In genomic region chr2:23092216-23092615, GRCm38 (mm10) we compare ENCODE assay signal across 9 mouse cellular contexts. TPM values are rescaled to one million over a fixed set of nuclear protein-coding genes. Genes with fewer than 3 reads are reported as not detected.
A peak's percentile ranks its signal among the peaks of the same experiment; 100 is the strongest.
DNase-seq lines count a peak whose midpoint lies in the region; ATAC-seq lines count a peak whose summit lies in the region.
"Had no signal": no experiment of that assay in that cellular context is flagged by ENCODE, and none has a peak within 500 bp of the region (broad histone marks: within the 10 kb centered on the region; RNA-seq: fewer than 3 reads in every experiment).

No protein-coding gene starts in this region.

- WGBS in hindbrain, embryonic 10.5 days = 60% methylated on average over 5 of the region's 5 CpGs
- WGBS in hindbrain, embryonic 13.5 days = 60% methylated on average over 5 of the region's 5 CpGs
- WGBS in embryonic facial prominence, embryonic 14.5 days = 61% methylated on average over 5 of the region's 5 CpGs

- H3K4me1 ChIP-seq in hindbrain, embryonic 10.5 days (replicated peaks) = no peaks in the 10 kb centered on the region
- no peaks in the 10 kb centered on the region for H3K4me1 ChIP-seq in hindbrain, embryonic 13.5 days (replicated peaks)
- no peaks in the 10 kb centered on the region for H3K4me1 ChIP-seq in embryonic facial prominence, embryonic 14.5 days (ENCODE audit: control insufficient read depth, insufficient read depth, low read length)
- H3K4me1 ChIP-seq: lung, embryonic 15.5 days had no signal

- no peak for ATAC-seq in hindbrain, embryonic 13.5 days (ENCODE audit: low FRiP score)
- ATAC-seq in embryonic facial prominence, embryonic 14.5 days (ENCODE audit: low read depth) = no peak

- no peak overlapping the region for H3K4me3 ChIP-seq in hindbrain, embryonic 10.5 days
- H3K4me3 ChIP-seq in hindbrain, embryonic 13.5 days = no peak overlapping the region
- no peak overlapping the region for H3K4me3 ChIP-seq in embryonic facial prominence, embryonic 14.5 days (ENCODE audit: low read depth, low read length)
- H3K4me3 ChIP-seq: lung, embryonic 15.5 days had no signal

- H3K36me3 ChIP-seq in hindbrain, embryonic 10.5 days = peaks cover 87% of the 10 kb centered on the region
- peaks cover 81% of the 10 kb centered on the region for H3K36me3 ChIP-seq in hindbrain, embryonic 13.5 days
- peaks cover 60% of the 10 kb centered on the region for H3K36me3 ChIP-seq in embryonic facial prominence, embryonic 14.5 days (ENCODE audit: control insufficient read depth, insufficient read depth, low read length)

- no peak overlapping the region for H3K27ac ChIP-seq in hindbrain, embryonic 10.5 days
- H3K27ac ChIP-seq in hindbrain, embryonic 13.5 days = no peak overlapping the region
- H3K27ac ChIP-seq in embryonic facial prominence, embryonic 14.5 days (replicated peaks; ENCODE audit: low read depth, low read length) = no peak overlapping the region
- H3K27ac ChIP-seq: lung, embryonic 15.5 days had no signal

- no peaks in the 10 kb centered on the region for H3K9me3 ChIP-seq in hindbrain, embryonic 10.5 days
- H3K9me3 ChIP-seq in hindbrain, embryonic 13.5 days = no peaks in the 10 kb centered on the region
- H3K9me3 ChIP-seq in embryonic facial prominence, embryonic 14.5 days (ENCODE audit: control insufficient read depth, low read length) = no peaks in the 10 kb centered on the region
- H3K9me3 ChIP-seq: lung, embryonic 15.5 days had no signal

- DNase-seq in hindbrain, embryonic 10.5 days (ENCODE audit: low spot score) = peak; percentile 24
- DNase-seq in A20 (ENCODE audit: low read depth, low spot score) = peak; percentile 65
- peak; percentile 43 for DNase-seq in MN1 (ENCODE audit: low spot score)
- DNase-seq in embryonic facial prominence, embryonic 14.5 days (ENCODE audit: low spot score) = peak; percentile 8
- DNase-seq in lung, postnatal 14 days = peak; percentile 46
- peak; percentile 44 for DNase-seq in thymus, postnatal 25 days
- DNase-seq in urinary bladder, postnatal 10 days (ENCODE audit: low spot score) = no peak

- H3K27me3 ChIP-seq in hindbrain, embryonic 10.5 days (ENCODE audit: insufficient read depth, poor library complexity, severe bottlenecking) = no peaks in the 10 kb centered on the region
- no peaks in the 10 kb centered on the region for H3K27me3 ChIP-seq in hindbrain, embryonic 13.5 days
- H3K27me3 ChIP-seq in embryonic facial prominence, embryonic 14.5 days (replicated peaks; ENCODE audit: control insufficient read depth, insufficient read depth, low read length) = no peaks in the 10 kb centered on the region
- H3K27me3 ChIP-seq: lung, embryonic 15.5 days had no signal

- H3K9ac ChIP-seq in hindbrain, embryonic 13.5 days = no peak overlapping the region
- H3K9ac ChIP-seq in embryonic facial prominence, embryonic 14.5 days (ENCODE audit: low read depth, low read length) = no peak overlapping the region
- H3K9ac ChIP-seq: lung, embryonic 15.5 days had no signal

- H3K4me2 ChIP-seq in hindbrain, embryonic 13.5 days = no peak overlapping the region
- H3K4me2 ChIP-seq in embryonic facial prominence, embryonic 14.5 days (ENCODE audit: low read depth, low read length) = no peak overlapping the region
- H3K4me2 ChIP-seq: lung, embryonic 15.5 days had no signal

RNA-seq across cellular contexts. Expression of gene Acbd5, which starts 24.2 kb away (rescaled TPM):
- polyA plus RNA-seq in hindbrain, embryonic 10.5 days (2016; fragmentation: Nextera tagmentation; extraction: Ambion mirVana) = 36.5 and 38.8 TPM in 2 replicates
- polyA plus RNA-seq in hindbrain, embryonic 13.5 days (2015; fragmentation: Nextera tagmentation; extraction: Ambion mirVana) = 76.8 and 84.6 TPM in 2 replicates
- 27.1 and 28.8 TPM in 2 replicates for polyA plus RNA-seq in embryonic facial prominence, embryonic 14.5 days (2014; fragmentation: Nextera tagmentation; extraction: Ambion mirVana)

RNA-seq across cellular contexts. Expression of gene Abi1, which starts 52.2 kb away (rescaled TPM):
- 33.6 and 36.8 TPM in 2 replicates for polyA plus RNA-seq in hindbrain, embryonic 10.5 days (2016; fragmentation: Nextera tagmentation; extraction: Ambion mirVana)
- 51.8 and 52.9 TPM in 2 replicates for polyA plus RNA-seq in hindbrain, embryonic 13.5 days (2015; fragmentation: Nextera tagmentation; extraction: Ambion mirVana)
- 49.9 and 50.8 TPM in 2 replicates for polyA plus RNA-seq in embryonic facial prominence, embryonic 14.5 days (2014; fragmentation: Nextera tagmentation; extraction: Ambion mirVana)
